Comparison of ENCODE assay signal across 10 mouse cellular contexts in the genomic region with DNA sequence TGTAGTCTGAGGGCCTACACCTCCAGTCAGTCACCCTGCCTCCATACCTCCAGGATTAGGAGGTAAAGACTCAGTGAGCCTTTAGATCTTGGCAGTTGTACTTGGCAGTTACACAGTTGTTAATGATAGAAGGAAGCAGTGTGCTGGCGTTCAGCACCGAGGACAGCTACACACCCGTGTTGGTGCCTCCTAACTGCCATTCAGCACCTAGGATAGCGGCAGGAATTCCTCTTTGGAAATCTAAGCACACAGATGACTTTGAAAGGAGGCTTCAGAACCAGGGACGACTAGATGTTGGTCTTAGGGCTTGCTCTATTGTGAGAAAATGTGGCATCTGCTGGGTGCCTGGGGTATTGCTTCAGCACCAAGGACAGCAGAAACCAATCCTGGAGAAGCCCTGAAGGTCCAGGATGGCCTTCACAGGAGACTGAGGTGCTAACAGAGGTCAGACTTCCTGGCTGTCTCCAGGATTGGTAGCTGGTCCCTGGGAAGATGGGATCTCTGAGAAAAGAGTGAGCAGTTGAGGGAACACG. TPM values are rescaled to one million over a fixed set of nuclear protein-coding genes. Genes with fewer than 3 reads are reported as not detected.
DNase-seq lines count a peak whose midpoint lies in the region; ATAC-seq and TF ChIP-seq lines count a peak whose summit lies in the region.
"Had no signal": no experiment of that assay in that cellular context is flagged by ENCODE, and none has a peak within 500 bp of the region (broad histone marks: within the 10 kb centered on the region; RNA-seq: fewer than 3 reads in every experiment).

No protein-coding gene starts in this region.

- H3K27ac ChIP-seq in thymus, adult 2 months (ENCODE audit: control insufficient read depth, insufficient read depth, low read length) = no peak overlapping the region
- H3K27ac ChIP-seq in heart, postnatal 0 days (ENCODE audit: low read depth) = no peak overlapping the region
- H3K27ac ChIP-seq: embryonic facial prominence, embryonic 15.5 days; limb, embryonic 15.5 days had no signal

- TF ChIP-seq CTCF in thymus, adult 2 months (IDR thresholded peaks at IDR 0.05; ENCODE audit: borderline replicate concordance, control insufficient read depth, extremely low read depth, insufficient read depth, low read length, poor library complexity) = no peak
- TF ChIP-seq CTCF in heart, postnatal 0 days (IDR thresholded peaks at IDR 0.05; ENCODE audit: low read depth) = peak; percentile 20

- TF ChIP-seq EP300 in heart, postnatal 0 days (IDR thresholded peaks at IDR 0.05; ENCODE audit: low read depth) = no peak

- H3K4me2 ChIP-seq in heart, postnatal 0 days (ENCODE audit: low read depth, low read length) = no peak overlapping the region
- H3K4me2 ChIP-seq: embryonic facial prominence, embryonic 15.5 days; limb, embryonic 15.5 days had no signal

- peak; percentile 75; the same call in 1 of the 2 replicates for ATAC-seq in heart, postnatal 0 days (ENCODE audit: insufficient read depth, low read depth)
- ATAC-seq in megakaryocyte, adult 5-6 weeks (ENCODE audit: poor library complexity, severe bottlenecking) = no peak

- WGBS in thymus, adult 2 months = 65% methylated on average over 6 of the region's 6 CpGs
- WGBS in heart, postnatal 0 days = 11% methylated on average over 6 of the region's 6 CpGs
- WGBS in large intestine, adult 2 months = 24% methylated on average over 6 of the region's 6 CpGs

- H3K36me3 ChIP-seq in thymus, adult 2 months (ENCODE audit: control insufficient read depth, insufficient read depth, low read length) = peaks cover 47% of the 10 kb centered on the region
- peaks cover 73% of the 10 kb centered on the region for H3K36me3 ChIP-seq in heart, postnatal 0 days (replicated peaks; ENCODE audit: control insufficient read depth, insufficient read depth, low read length)

- H3K9ac ChIP-seq in heart, postnatal 0 days (replicated peaks; ENCODE audit: low read depth, low read length) = no peak overlapping the region
- H3K9ac ChIP-seq: embryonic facial prominence, embryonic 15.5 days; limb, embryonic 15.5 days had no signal

- H3K4me1 ChIP-seq in thymus, adult 2 months (replicated peaks; ENCODE audit: control insufficient read depth, insufficient read depth, low read length) = peaks cover 16% of the 10 kb centered on the region
- H3K4me1 ChIP-seq in heart, postnatal 0 days (ENCODE audit: control insufficient read depth, insufficient read depth) = no peaks in the 10 kb centered on the region
- H3K4me1 ChIP-seq: embryonic facial prominence, embryonic 15.5 days; limb, embryonic 15.5 days had no signal

- DNase-seq in thymus, adult 2 months = peak; percentile 13
- DNase-seq in thymus, adult 18-20 months = no peak
- DNase-seq in adrenal gland, postnatal 36 days = peak; percentile 78 to 84
- DNase-seq in heart, postnatal 0 days (ENCODE audit: low spot score) = peak; percentile 88
- DNase-seq in large intestine, adult 2 months (ENCODE audit: low read depth, low spot score) = peak; percentile 47
- peak; percentile 16 for DNase-seq in ovary, adult 18-20 months (ENCODE audit: low spot score)
- DNase-seq in layer of hippocampus, adult 8-10 months (ENCODE audit: low spot score in 2 of 2) = no peak

- H3K27me3 ChIP-seq in thymus, adult 2 months (ENCODE audit: control insufficient read depth, insufficient read depth, low read length) = no peaks in the 10 kb centered on the region
- H3K27me3 ChIP-seq in heart, postnatal 0 days (ENCODE audit: control insufficient read depth, insufficient read depth, low read length) = no peaks in the 10 kb centered on the region
- H3K27me3 ChIP-seq: embryonic facial prominence, embryonic 15.5 days; limb, embryonic 15.5 days had no signal

- no peak overlapping the region for H3K4me3 ChIP-seq in thymus, adult 2 months (ENCODE audit: control insufficient read depth, insufficient read depth, low read length)
- H3K4me3 ChIP-seq in heart, postnatal 0 days (ENCODE audit: low read depth, low read length) = no peak overlapping the region
- H3K4me3 ChIP-seq: embryonic facial prominence, embryonic 15.5 days; limb, embryonic 15.5 days had no signal

- TF ChIP-seq POLR2A in thymus, adult 2 months (IDR thresholded peaks at IDR 0.05; ENCODE audit: control insufficient read depth, extremely low read depth, insufficient read depth, low read length, poor library complexity) = no peak

- no peaks in the 10 kb centered on the region for H3K9me3 ChIP-seq in heart, postnatal 0 days (replicated peaks; ENCODE audit: control insufficient read depth, low read length)
- H3K9me3 ChIP-seq: embryonic facial prominence, embryonic 15.5 days; limb, embryonic 15.5 days had no signal

RNA-seq across cellular contexts. Expression of a gene that starts 19.3 kb away (rescaled TPM):
- polyA plus RNA-seq in thymus, adult 2 months (2012; rRNA removed) = 1.1 TPM in 2 replicates
- under 1 TPM; 0.49 to 0.70 TPM for total RNA-seq in adrenal gland, postnatal 36 days (2021)
- 0.46 TPM in 1 of 2 replicates, not detected in the other for total RNA-seq in heart, postnatal 0 days (2014; rRNA removed; ENCODE audit: low replicate concordance)
- polyA plus RNA-seq in heart, postnatal 0 days (2015; fragmentation: Nextera tagmentation; extraction: Ambion mirVana) = 0.15 TPM in 2 replicates
- 0.36 and 0.75 TPM in 2 replicates for polyA plus RNA-seq in large intestine, adult 2 months (2012; rRNA removed)
- total RNA-seq in megakaryocyte, adult 5-6 weeks (2015) = 1.4 and 1.5 TPM in 2 replicates
- total RNA-seq in megakaryocyte, adult 5-6 weeks (2017) = 1.8 and 2.3 TPM in 2 replicates
- under 1 TPM; 0.31 to 0.70 (median 0.60) TPM for total RNA-seq in layer of hippocampus, adult 8-10 months (2022)

RNA-seq across cellular contexts. Expression of a gene that starts 21.9 kb away (rescaled TPM):
- 105 and 111 TPM in 2 replicates for polyA plus RNA-seq in thymus, adult 2 months (2012; rRNA removed)
- total RNA-seq in adrenal gland, postnatal 36 days (2021) = 10 to 100 TPM; 47.5 to 50.6 TPM
- 25.7 and 31.7 TPM in 2 replicates for total RNA-seq in heart, postnatal 0 days (2014; rRNA removed; ENCODE audit: low replicate concordance)
- polyA plus RNA-seq in heart, postnatal 0 days (2015; fragmentation: Nextera tagmentation; extraction: Ambion mirVana) = 28.7 and 32.9 TPM in 2 replicates
- polyA plus RNA-seq in large intestine, adult 2 months (2012; rRNA removed) = 68.3 and 78.0 TPM in 2 replicates
- total RNA-seq in megakaryocyte, adult 5-6 weeks (2015) = 48.8 and 53.1 TPM in 2 replicates
- 51.5 and 52.3 TPM in 2 replicates for total RNA-seq in megakaryocyte, adult 5-6 weeks (2017)
- 10 to 100 TPM; 27.7 to 34.6 (median 33.7) TPM for total RNA-seq in layer of hippocampus, adult 8-10 months (2022)

RNA-seq across cellular contexts. Expression of a gene that starts 45.8 kb away (rescaled TPM):
- 189 and 223 TPM in 2 replicates for polyA plus RNA-seq in thymus, adult 2 months (2012; rRNA removed)
- 10 to 100 TPM; 40.9 to 42.5 TPM for total RNA-seq in adrenal gland, postnatal 36 days (2021)
- 75.3 and 78.0 TPM in 2 replicates for total RNA-seq in heart, postnatal 0 days (2014; rRNA removed; ENCODE audit: low replicate concordance)
- 37.6 and 40.9 TPM in 2 replicates for polyA plus RNA-seq in heart, postnatal 0 days (2015; fragmentation: Nextera tagmentation; extraction: Ambion mirVana)
- 50.3 and 51.3 TPM in 2 replicates for polyA plus RNA-seq in large intestine, adult 2 months (2012; rRNA removed)
- total RNA-seq in megakaryocyte, adult 5-6 weeks (2015) = 25.3 and 28.5 TPM in 2 replicates
- 55.7 and 65.8 TPM in 2 replicates for total RNA-seq in megakaryocyte, adult 5-6 weeks (2017)
- total RNA-seq in layer of hippocampus, adult 8-10 months (2022) = 10 to 100 TPM; 27.7 to 32.5 (median 30.2) TPM

RNA-seq across cellular contexts. Expression of a gene that starts 46.1 kb away (rescaled TPM):
- polyA plus RNA-seq in thymus, adult 2 months (2012; rRNA removed) = 71.7 and 74.4 TPM in 2 replicates
- 1 to 10 TPM; 2.0 to 2.6 TPM for total RNA-seq in adrenal gland, postnatal 36 days (2021)
- total RNA-seq in heart, postnatal 0 days (2014; rRNA removed; ENCODE audit: low replicate concordance) = not detected in 2 replicates
- polyA plus RNA-seq in heart, postnatal 0 days (2015; fragmentation: Nextera tagmentation; extraction: Ambion mirVana) = 0.93 and 1.1 TPM in 2 replicates
- 13.9 and 14.8 TPM in 2 replicates for polyA plus RNA-seq in large intestine, adult 2 months (2012; rRNA removed)
- total RNA-seq in megakaryocyte, adult 5-6 weeks (2015) = 0.38 and 1.9 TPM in 2 replicates
- 1.5 TPM in 1 of 2 replicates, not detected in the other for total RNA-seq in megakaryocyte, adult 5-6 weeks (2017)
- total RNA-seq in layer of hippocampus, adult 8-10 months (2022) = 10 to 100 TPM in 2 of 4 experiments, 1 to 10 TPM in 2; 2.7 to 12.2 (median 7.8) TPM

RNA-seq across cellular contexts. Expression of a gene that starts 46.3 kb away (rescaled TPM):
- polyA plus RNA-seq in thymus, adult 2 months (2012; rRNA removed) = 76.5 and 102 TPM in 2 replicates
- total RNA-seq in adrenal gland, postnatal 36 days (2021) = 100 to 1,000 TPM; 135 to 151 TPM
- total RNA-seq in heart, postnatal 0 days (2014; rRNA removed; ENCODE audit: low replicate concordance) = 5.6 and 16.0 TPM in 2 replicates
- polyA plus RNA-seq in heart, postnatal 0 days (2015; fragmentation: Nextera tagmentation; extraction: Ambion mirVana) = 3.0 and 3.5 TPM in 2 replicates
- polyA plus RNA-seq in large intestine, adult 2 months (2012; rRNA removed) = 29.8 and 41.4 TPM in 2 replicates
- 2.1 and 2.6 TPM in 2 replicates for total RNA-seq in megakaryocyte, adult 5-6 weeks (2015)
- total RNA-seq in megakaryocyte, adult 5-6 weeks (2017) = 1.9 and 5.3 TPM in 2 replicates
- 10 to 100 TPM; 23.3 to 36.1 (median 26.1) TPM for total RNA-seq in layer of hippocampus, adult 8-10 months (2022)

Comparison
In these comparisons a context has a peak if more than half of its experiments do, and no peak if none do; other contexts are left out.
1. DNase-seq: peak in thymus, adult 2 months (single experiment), adrenal gland, postnatal 36 days (2 of 2), heart, postnatal 0 days (single experiment), large intestine, adult 2 months (single experiment) and ovary, adult 18-20 months (single experiment); none in thymus, adult 18-20 months (0 of 2) and layer of hippocampus, adult 8-10 months (0 of 2).